Mouse (Mus musculus) forebrain, embryonic 14.5 days (tissue): Measurements from ENCODE around the gene Ptprn. TPM values are rescaled to one million over a fixed set of nuclear protein-coding genes. Genes with fewer than 3 reads are reported as not detected.

Experiments
- ATAC-seq: fragments of 200-750 bp; cut with Nextera tagmentation; 2 replicates; pipeline ENCODE4 v1.8.0; 2017; ENCODE audit warnings: mild to moderate bottlenecking, moderate library complexity
- DNase-seq: peaks from one replicate; pipeline ENCODE4 v3.0.0-alpha.2; 2015; ENCODE audit warnings: low spot score
- H3K27ac ChIP-seq: fragments of 300-500 bp; sonication (generic); 2 replicates; pipeline ENCODE4 v1.5.1; 2014; ENCODE audit warnings: low read depth, mild to moderate bottlenecking, control low read depth, low read length, moderate library complexity
- H3K27me3 ChIP-seq: fragments of 300-500 bp; sonication (generic); replicated peaks from 2 replicates; pipeline ENCODE4 v1.6.1; 2014; ENCODE audit warnings: low read length, control low read depth, mixed read lengths; ENCODE audit not compliant: control insufficient read depth, insufficient read depth
- H3K36me3 ChIP-seq: fragments of 300-500 bp; sonication (generic); 2 replicates; pipeline ENCODE4 v1.6.1; 2014; ENCODE audit warnings: low read length, control low read depth; ENCODE audit not compliant: control insufficient read depth, insufficient read depth
- H3K4me1 ChIP-seq: fragments of 300-500 bp; sonication (generic); 2 replicates; pipeline ENCODE4 v1.6.1; 2014; ENCODE audit warnings: antibody characterized with exemption, low read length, control low read depth; ENCODE audit not compliant: control insufficient read depth, insufficient read depth
- H3K4me2 ChIP-seq: fragments of 300-500 bp; sonication (generic); 2 replicates; pipeline ENCODE4 v1.6.1; 2014; ENCODE audit warnings: mild to moderate bottlenecking, control low read depth, low read length
- H3K4me3 ChIP-seq: fragments of 300-500 bp; sonication (generic); 2 replicates; pipeline ENCODE4 v1.5.1; 2014; ENCODE audit warnings: low read depth, low read length, control low read depth
- H3K9ac ChIP-seq: fragments of 300-500 bp; sonication (generic); 2 replicates; pipeline ENCODE4 v1.6.1; 2014; ENCODE audit warnings: mild to moderate bottlenecking, low read length, control low read depth, moderate library complexity
- H3K9me3 ChIP-seq: fragments of 300-500 bp; sonication (generic); replicated peaks from 2 replicates; pipeline ENCODE4 v1.6.1; 2016; ENCODE audit warnings: low read length, control low read depth, mixed read lengths; ENCODE audit not compliant: control insufficient read depth
- WGBS: fragments of 180-500 bp; shearing (Covaris S2); extraction: QIAGEN DNeasy Blood & Tissue Kit; methylation state at CpG from one replicate; pipeline ENCODE4 v1.1.7; 2014; 5-methylcytosine and 5-hydroxymethylcytosine counted together
- polyA plus RNA-seq: library from polyadenylated mRNA; unstranded; fragments of >200 nt; fragmentation: Nextera tagmentation; extraction: Ambion mirVana; gene quantifications from 2 replicates; pipeline ENCODE4 v1.2.1, GENCODE M21; 2014

Ptprn gene
- polyA plus RNA-seq, 1 experiment from 2014 or later, result 5.1 TPM

GRCm38 (mm10) chr1:75221538-75221937, 42.8 kb downstream of the Ptprn start:
- ATAC-seq (no peak), DNase-seq (no peak)
- WGBS, result 81% methylated on average over 3 of the region's 3 CpGs

GRCm38 (mm10) chr1:75219531-75219930, 44.8 kb downstream of the Ptprn start, which contains the start of gene Tuba4a:
Tuba4a (minus strand) TSS chr1:75219865.
- peaks cover 11% of the 10 kb centered on the region for H3K4me1 ChIP-seq
- H3K4me3 ChIP-seq, result peak within 1 kb of the TSS; percentile 41
- no peak within 1 kb of the TSS for H3K27ac ChIP-seq
- WGBS, result 0% methylated on average over 34 of the region's 34 CpGs
- ATAC-seq (peak; percentile 54), DNase-seq (peak; percentile 17)
- peaks cover 14% of the 10 kb centered on the region for H3K36me3 ChIP-seq
- peaks cover 33% of the 10 kb centered on the region for H3K27me3 ChIP-seq
- peak within 1 kb of the TSS; percentile 59 for H3K9ac ChIP-seq
- H3K9me3 ChIP-seq, result no peaks in the 10 kb centered on the region
- H3K4me2 ChIP-seq, result peak within 1 kb of the TSS; percentile 96

More at GRCm38 (mm10) chr1:75221538-75221937, 42.8 kb downstream of the Ptprn start:
- Histone ChIP-seq H3K36me3 (no peaks in the 10 kb centered on the region), H3K27me3 (peaks cover 33% of the 10 kb centered on the region), H3K4me1 (peaks cover 11% of the 10 kb centered on the region), H3K4me3 (no peak overlapping the region), H3K27ac (no peak overlapping the region), H3K9ac (no peak overlapping the region), H3K9me3 (no peaks in the 10 kb centered on the region), H3K4me2 (no peak overlapping the region)

- Histone ChIP-seq H3K9ac (peak overlapping the region; percentile 59), H3K9me3 (no peaks in the 10 kb centered on the region), H3K4me2 (peak overlapping the region; percentile 96), H3K27me3 (peaks cover 33% of the 10 kb centered on the region), H3K4me3 (peak overlapping the region; percentile 41), H3K27ac (no peak overlapping the region), H3K4me1 (peaks cover 11% of the 10 kb centered on the region), H3K36me3 (peaks cover 19% of the 10 kb centered on the region)
- WGBS, result under 1% methylated on average over 24 of the region's 24 CpGs
- peak; percentile 85 for ATAC-seq
- peak; percentile 75 for DNase-seq
Measured at GRCm38 (mm10) chr1:75219078-75219477, 45.2 kb downstream of the Ptprn start.

- WGBS, result 1% methylated on average over 38 of the region's 38 CpGs
- H3K27ac ChIP-seq, result peak overlapping the region; percentile 3; the same call in 1 of the 2 replicates
- H3K4me1 ChIP-seq, result peaks cover 11% of the 10 kb centered on the region
- H3K36me3 ChIP-seq, result peaks cover 25% of the 10 kb centered on the region
- ATAC-seq (peak; percentile 62), DNase-seq (peak; percentile 69)
- peaks cover 33% of the 10 kb centered on the region for H3K27me3 ChIP-seq
- no peaks in the 10 kb centered on the region for H3K9me3 ChIP-seq
- peak overlapping the region; percentile 96 for H3K4me2 ChIP-seq
- peak overlapping the region; percentile 41 for H3K4me3 ChIP-seq
- peak overlapping the region; percentile 59 for H3K9ac ChIP-seq
Measured at GRCm38 (mm10) chr1:75218227-75219001, 45.9 kb downstream of the Ptprn start.

- no peaks in the 10 kb centered on the region for H3K9me3 ChIP-seq
- H3K36me3 ChIP-seq, result peaks cover 31% of the 10 kb centered on the region
- H3K27me3 ChIP-seq, result peaks cover 33% of the 10 kb centered on the region
- 2% methylated on average over 6 of the region's 6 CpGs for WGBS
- H3K4me1 ChIP-seq, result peaks cover 11% of the 10 kb centered on the region
- peak overlapping the region; percentile 3; the same call in 1 of the 2 replicates for H3K27ac ChIP-seq
- H3K4me2 ChIP-seq, result peak overlapping the region; percentile 96
- DNase-seq, result no peak
- no peak overlapping the region for H3K9ac ChIP-seq
- ATAC-seq, result peak; percentile 9; the same call in 1 of the 2 replicates
- peak overlapping the region; percentile 41; the same call in 1 of the 2 replicates for H3K4me3 ChIP-seq
Measured at GRCm38 (mm10) chr1:75217893-75218226, 46.4 kb downstream of the Ptprn start.

DNA sequence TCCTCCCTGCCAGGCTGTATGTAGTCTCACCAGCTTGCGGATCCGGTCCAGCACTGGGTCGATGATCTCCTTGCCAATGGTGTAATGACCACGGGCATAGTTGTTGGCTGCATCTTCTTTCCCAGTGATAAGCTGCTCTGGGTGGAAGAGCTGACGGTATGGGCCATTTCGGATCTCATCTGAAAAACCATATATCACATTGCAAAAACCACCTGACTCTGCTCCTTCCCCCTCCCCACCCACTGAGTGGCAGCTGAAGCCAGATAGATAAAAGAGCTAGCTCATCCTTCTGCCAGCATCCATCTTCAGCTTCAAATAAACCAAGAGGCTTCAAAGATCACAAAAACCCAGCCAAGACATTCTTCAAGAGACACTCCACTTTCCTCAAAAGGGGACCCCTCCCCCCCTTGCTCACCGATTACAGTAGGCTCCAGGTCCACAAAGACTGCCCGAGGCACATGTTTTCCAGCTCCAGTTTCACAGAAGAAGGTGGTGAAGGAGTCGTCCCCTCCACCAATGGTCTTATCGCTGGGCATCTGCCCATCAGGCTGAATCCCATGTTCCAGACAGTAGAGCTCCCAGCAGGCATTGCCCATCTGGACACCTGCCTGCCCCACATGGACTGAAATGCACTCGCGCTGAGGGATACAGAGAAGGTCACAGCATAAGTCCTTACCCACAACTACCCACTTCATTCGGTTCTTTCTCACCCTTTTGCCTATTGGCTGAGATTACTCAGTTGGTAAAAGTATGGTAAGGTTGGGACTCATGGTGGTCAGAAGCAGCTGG, 47.3 kb downstream of the Ptprn start:
- Histone ChIP-seq H3K4me3 (no peak overlapping the region), H3K4me1 (peaks cover 11% of the 10 kb centered on the region), H3K9ac (no peak overlapping the region), H3K9me3 (no peaks in the 10 kb centered on the region), H3K36me3 (peaks cover 39% of the 10 kb centered on the region), H3K27me3 (peaks cover 31% of the 10 kb centered on the region), H3K4me2 (no peak overlapping the region), H3K27ac (0 out of 2 replicates have a peak overlapping the region, but pooled peaks have one; percentile 3)
- no peak for DNase-seq
- no peak for ATAC-seq
- WGBS, result 76% methylated on average over 13 of the region's 13 CpGs

DNA sequence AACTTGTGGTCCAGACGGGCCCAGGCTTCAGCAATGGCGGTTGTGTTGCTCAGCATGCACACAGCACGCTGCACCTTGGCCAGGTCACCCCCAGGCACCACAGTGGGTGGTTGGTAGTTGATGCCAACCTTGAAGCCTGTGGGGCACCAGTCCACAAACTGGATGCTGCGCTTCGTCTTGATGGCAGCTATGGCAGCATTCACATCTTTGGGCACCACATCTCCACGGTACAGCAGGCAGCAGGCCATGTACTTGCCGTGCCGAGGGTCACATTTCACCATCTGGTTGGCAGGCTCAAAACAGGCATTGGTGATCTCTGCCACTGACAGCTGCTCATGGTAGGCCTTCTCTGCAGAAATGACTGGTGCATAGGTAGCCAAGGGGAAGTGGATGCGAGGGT, 48.5 kb downstream of the Ptprn start:
- DNase-seq (no peak), ATAC-seq (no peak)
- peaks cover 28% of the 10 kb centered on the region for H3K27me3 ChIP-seq
- H3K4me1 ChIP-seq, result peaks cover 19% of the 10 kb centered on the region
- H3K9ac ChIP-seq, result no peak overlapping the region
- H3K9me3 ChIP-seq, result no peaks in the 10 kb centered on the region
- no peak overlapping the region for H3K4me3 ChIP-seq
- H3K27ac ChIP-seq, result no peak overlapping the region
- peaks cover 41% of the 10 kb centered on the region for H3K36me3 ChIP-seq
- WGBS, result 91% methylated on average over 9 of the region's 9 CpGs
- no peak overlapping the region for H3K4me2 ChIP-seq

- peaks cover 22% of the 10 kb centered on the region for H3K4me1 ChIP-seq
- no peak overlapping the region for H3K9ac ChIP-seq
- WGBS, result 83% methylated on average over 5 of the region's 5 CpGs
Measured at GRCm38 (mm10) chr1:75214886-75215285, 49.4 kb downstream of the Ptprn start.

More at GRCm38 (mm10) chr1:75214886-75215285, 49.4 kb downstream of the Ptprn start:
- Histone ChIP-seq H3K4me2 (no peak overlapping the region), H3K9me3 (no peaks in the 10 kb centered on the region), H3K27me3 (peaks cover 19% of the 10 kb centered on the region), H3K27ac (no peak overlapping the region), H3K4me3 (no peak overlapping the region), H3K36me3 (peaks cover 41% of the 10 kb centered on the region)
- ATAC-seq (no peak), DNase-seq (no peak)
